Mouse (Mus musculus) cerebellum, adult (tissue): Measurements from ENCODE around the gene Drap1.
A peak's percentile ranks its signal among the peaks of the same experiment; 100 is the strongest.
"Not testable (repeated sequence)": the region's sequence is repeated elsewhere in the genome, so short reads cannot be mapped to it uniquely, and the experiment has no call there.

Experiments used
- ATAC-seq: cut with Nextera tagmentation; 2 replicates; pipeline ENCODE4 v1.9.2; 2017; ENCODE audit warnings: mild to moderate bottlenecking, moderate library complexity, mixed read lengths; ENCODE audit not compliant: insufficient number of reproducible peaks, low FRiP score, low TSS enrichment

Drap1 gene

DNA sequence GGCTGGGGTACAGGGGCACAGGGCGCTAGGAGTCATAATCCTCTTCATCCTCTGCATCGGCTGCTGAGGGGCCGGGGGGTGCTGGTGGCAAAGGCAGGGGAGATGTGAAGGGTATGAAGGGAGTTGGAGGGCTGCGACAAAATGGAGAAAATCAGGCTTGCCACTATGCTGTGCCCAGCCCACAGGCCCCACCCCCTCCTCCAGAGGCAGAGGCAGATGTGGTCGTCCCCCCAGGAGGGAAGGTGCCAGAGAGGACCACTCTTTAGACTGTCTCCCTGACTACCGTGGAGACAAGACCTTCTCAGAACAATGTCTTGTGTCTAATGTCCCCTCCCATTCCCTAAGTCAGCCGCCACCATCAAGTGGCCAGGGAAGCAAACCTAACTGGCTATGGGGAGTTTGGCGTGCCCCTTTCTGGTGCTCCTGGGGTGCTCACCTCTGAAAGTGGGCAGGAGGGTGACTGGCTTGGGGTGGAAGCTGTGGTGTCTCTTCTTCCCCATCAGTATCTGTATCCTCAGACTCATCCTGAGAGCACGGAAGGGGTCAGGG is 1.8 kb downstream of the Drap1 start:
- no peak for ATAC-seq

DNA sequence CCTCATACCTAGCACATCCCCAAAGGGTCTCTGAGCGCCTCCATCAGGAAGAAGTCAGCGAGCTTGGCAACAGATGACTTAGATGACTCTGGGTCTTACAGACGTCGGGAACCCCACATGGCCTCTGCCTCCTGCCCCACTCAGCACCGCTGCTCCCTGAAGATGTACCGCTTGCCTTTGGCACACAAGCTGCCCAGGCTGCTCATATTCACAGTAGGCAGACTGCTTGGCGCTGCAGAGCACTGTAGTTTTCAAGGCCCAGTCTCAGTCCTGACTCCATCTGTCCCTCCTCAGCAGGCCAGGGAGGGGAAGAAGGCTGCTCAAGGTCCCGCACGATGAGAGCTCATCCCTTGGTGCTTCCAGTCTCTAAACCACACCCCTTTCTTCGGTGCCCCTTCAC is 2.5 kb downstream of the Drap1 start:
- ATAC-seq: no peak

DNA sequence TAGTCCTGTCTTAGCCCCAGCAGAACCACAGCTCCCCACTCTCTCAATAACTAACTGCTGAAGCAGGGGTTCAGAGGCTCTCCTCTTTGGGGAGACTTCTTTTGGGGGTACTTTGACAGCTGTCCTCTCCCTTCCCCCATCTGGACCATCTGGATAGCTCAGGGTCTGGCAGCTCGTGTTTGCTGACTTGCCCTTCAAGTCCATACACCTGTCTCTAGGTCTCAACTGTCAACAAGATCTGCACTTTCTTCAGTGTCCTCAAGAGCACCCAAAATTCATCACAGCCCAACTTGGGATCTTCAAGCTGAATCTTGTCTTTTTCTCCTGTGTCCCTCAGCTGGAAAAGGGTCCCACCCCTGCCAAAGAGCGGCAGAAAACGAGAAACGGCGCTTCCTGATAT is 3.0 kb downstream of the Drap1 start:
- no peak for ATAC-seq

DNA sequence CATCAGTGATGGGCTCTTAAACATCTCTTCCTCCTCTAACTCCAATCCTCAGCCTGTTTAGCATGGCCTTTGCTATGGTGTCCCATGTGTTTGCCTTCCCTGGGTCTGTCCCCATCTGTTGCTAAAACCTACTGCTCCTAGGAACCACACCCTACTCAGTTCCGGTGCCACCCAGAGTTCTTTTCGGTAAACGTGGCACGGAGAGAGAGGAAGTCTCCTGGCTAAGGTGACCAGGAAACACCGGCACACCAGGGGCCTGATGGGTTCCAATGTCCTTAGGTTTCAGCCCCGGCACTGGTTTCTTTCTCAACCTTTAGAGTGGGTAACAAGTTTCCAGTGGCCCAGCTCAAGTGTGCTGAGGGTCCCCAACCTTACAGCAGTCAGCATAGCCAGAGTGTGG is 4.2 kb downstream of the Drap1 start:
- no peak for ATAC-seq

DNA sequence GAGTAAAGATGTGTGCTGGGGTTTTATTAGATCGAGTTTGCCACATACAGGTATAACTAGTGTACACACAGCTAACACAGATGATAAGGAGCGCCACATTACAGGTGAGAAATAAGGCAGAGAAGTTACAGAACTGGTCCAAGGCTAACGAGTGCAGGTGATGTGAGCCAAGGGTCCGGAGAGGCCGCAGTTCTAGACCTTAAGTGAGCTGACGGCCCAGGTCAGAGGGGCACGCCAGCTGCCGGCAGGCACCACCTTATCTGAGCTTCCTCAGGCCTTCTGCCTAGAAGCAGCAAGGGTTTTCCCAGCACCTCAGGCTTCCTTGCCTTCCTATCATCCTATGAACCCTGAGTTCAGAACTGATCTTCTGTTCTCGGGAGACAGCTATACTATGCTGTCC is 5.1 kb downstream of the Drap1 start:
- ATAC-seq: no peak

DNA sequence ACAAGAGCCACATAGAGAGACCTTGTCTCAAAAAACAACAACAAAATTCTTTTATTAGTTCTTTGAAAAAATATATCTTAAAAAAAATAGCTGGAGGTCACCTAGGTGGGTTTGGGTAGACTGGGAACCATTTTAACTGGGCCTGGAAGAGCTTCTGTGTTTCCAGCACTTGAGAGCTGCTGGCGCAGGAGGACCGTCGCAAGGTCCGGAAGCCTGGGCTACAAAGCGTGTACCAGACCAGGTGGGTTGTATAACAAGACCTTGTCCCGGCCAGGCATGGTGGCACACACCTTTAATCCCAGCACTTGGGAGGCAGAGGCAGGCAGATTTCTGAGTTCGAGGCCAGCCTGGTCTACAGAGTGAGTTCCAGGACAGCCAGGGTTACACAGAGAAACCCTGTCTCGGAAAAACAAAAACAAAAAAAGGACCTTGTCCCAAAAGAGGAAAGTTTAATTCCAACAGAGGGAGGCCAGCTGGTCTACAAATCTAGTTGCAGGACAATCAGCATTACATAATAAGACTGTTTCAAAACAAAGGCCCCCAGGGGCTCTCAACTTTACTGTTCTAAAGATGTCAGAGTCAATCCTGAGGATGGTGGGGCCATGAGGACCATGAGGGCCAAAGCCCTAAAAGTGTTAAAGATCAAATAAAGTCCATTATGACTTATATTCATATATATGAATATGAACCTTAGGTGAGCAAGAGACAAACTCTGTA is 5.9 kb downstream of the Drap1 start:
- ATAC-seq: no peak

DNA sequence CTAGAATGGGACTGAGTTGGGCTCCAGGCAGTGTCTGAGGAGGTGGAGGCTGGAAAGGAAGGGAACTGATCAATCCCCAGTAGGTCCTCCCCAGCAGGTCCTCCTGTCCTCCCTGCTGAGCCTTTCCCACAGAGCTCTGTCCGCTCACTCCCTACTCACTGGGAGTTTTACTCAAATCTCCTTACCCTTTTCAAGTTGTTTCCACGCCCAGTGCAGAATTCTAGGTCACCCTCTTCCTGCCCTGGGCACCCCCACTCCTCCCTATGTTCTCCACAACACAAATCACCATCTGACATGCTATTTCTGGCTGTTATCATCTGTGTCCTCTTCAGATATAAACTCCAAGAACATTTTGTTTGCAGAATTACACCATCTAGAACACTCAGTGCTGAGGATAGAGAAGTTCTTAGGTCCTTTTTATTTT is 10.2 kb downstream of the Drap1 start:
- ATAC-seq: no peak

DNA sequence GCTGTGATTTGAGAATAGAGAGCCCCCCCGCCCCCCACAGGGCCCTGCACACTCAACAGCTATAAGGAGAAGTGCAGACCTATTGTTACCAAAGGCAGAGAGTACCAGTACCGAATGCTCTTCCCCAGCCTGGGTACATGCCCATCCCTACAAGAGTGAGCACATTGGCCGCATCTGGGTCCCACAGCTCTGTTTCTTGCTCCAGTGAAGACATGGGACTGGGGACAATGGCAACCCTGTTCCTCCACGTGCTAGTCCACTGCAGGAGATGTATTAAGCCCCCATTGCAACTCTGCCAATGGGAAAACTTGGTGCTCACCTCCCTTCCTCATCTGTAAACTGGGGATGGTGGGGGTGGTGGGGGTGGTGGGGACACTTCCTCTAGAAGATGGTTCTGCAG is 10.9 kb downstream of the Drap1 start:
- ATAC-seq: no peak

DNA sequence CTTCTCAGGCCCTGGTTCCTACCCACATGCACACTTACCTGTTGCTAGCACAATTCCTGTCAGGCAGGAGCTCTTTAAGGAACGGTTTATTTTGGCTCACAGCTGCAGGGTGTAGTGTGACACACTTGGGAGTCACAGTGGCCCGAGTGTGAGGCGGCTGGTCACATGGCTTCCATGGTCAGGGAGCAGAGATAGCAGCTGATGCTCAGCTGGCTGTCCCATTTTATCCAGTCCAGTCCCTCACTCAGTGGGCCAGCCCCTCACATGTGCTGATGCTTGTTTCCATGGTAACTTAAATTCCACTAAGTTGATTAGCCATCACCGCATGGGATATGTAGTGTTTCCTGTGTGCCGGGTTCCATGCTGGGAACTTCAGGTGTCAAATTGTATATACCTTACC is 12.8 kb downstream of the Drap1 start:
- ATAC-seq: no peak

DNA sequence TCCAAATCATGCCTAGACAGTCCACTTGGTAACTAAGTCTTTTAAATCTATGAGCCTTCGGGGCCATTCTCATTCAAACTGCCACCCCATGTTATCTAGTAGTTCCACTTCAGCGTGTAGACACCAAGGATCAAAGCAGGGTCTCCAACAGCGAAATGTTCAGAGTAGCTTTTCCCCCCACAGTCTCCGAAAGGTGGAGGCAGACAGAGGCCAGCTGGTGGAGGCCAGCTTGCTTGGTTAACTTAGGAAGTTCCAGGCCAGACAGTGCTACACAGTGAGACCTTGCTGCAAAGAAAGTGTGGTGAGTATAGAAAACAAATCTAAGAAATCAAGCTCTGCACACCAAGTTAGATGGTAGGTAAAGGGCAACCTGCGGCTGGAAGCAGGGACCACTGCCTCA is 14.1 kb downstream of the Drap1 start:
- no peak for ATAC-seq

DNA sequence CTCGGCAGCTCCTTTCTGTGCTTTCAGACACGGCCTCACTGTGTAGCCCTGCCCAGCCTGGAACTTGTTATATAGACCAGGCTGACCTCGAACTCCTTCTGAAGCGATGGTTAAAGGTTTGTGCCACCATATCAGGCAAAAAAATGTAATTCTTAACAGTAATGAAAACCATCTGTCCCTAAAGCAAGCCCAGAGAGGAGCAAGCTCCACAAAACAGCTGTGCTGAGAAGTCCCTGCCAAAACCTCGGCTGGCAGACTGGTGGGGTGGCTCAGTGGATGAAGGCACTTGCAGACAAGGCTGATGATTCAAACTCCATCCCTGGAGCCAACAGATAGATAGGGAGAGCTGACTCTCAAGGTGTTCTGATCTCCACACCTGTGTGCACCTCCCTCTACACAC is 15.7 kb downstream of the Drap1 start:
- ATAC-seq: no peak

DNA sequence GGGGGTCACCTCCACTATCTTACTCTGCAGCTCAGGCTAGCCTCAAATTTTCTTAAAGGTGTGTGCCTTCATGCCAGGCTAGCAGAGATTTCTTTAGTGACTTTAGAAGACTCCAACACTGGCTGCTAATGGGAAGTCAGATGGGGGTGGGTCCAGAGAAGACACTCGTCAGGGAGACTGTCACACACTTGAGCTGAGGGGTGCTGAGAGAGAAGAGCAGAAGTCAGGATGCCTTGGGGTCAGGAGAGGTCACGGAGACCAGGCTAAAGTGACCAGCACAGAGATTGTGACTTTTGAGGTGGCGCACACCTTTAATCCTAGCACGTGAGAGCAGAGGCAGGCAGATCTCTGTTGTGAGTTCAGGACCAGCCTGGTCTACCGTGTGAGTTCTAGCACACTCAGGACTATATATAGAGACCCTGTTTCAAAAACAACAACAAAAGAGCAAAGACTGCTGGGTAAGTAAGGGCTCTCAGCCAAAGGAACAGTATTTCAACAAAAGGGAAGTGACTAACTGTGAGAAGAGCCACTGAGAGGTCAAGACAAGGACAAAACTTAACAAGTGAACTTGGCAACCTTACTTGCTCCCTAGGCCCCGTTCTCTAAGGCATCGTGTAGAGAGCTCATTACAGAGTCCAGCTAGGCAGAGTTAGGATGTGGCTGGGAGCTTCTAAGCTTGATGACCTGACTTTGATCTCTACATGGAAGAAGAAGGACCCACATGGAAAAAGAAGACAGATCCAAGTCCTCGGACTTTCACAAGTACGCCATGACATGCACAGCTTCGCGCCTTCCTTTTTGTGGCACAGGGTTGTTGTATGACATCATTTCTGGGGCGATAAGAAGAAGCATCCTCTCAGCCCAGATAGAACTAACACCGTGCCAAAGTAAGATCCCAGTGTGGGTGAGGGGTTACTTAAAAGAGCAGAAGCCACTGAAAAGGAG is 16.4 kb downstream of the Drap1 start:
- ATAC-seq: no peak

DNA sequence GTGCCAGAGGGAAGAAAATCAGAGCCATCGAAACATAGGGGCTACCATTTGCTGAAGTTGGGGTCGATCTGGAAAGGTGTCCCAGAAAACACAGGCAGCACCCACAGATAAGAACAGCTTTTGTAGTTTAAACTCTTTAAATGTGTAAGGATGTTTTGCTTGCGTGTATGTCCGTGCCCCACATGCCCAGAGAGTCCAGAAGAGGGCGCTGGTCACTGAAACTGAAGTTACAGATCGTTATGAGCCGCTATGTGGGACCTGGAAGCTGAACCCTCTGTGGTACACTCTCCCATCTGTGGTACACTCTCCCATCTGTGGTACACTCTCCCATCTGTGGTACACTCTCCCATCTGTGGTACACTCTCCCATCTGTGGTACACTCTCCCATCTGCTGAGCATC is 17.6 kb downstream of the Drap1 start:
- ATAC-seq: peak; percentile 87; the same call in 1 of the 2 replicates

DNA sequence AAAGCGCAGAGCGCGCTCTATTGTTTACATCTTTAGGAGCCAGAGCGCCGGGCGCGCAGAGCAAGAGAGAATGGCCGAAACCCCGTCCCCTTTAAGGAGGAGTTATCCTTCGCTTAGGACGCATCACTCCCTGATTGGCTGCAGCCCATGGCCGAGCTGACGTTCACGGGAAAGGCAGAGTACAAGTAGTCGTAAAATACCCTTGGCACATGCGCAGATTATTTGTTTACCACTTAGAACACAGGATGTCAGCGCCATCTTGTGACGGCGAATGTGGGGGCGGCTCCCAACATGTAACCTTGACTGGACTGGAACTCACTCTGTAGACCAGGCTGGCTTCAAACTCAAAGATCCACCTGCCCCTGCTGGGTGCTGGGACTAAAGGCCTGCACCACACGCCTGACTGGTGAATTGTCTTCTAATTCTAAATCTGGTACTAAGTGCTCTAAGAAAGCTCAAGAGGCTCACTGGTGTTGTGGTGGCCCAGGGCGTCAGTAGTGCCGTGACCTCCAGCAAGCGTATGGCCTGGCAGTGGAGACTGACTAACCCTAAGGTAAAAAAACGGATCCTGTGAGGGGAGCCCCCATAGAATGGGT is 18.1 kb downstream of the Drap1 start:
- ATAC-seq: not testable (repeated sequence)

DNA sequence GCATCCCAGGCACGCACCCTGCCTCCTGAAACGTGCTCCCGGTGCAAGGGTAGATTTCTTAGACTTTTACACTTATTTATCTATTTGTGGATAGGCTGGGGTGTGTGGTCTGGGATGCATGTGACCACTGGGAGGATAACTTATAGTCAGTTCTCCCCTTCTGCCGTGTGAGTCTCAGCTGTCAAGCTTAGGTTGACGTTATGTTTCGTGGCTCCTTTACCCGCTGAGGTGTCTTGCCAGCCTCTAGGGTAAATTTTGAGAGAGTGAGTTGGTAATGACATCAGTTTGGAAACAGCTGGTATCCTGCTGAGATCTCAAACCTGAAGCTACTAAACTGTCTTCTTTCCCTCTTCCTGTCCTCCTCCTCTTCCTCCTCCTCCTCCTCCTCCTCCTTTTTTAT is 18.9 kb downstream of the Drap1 start:
- no peak for ATAC-seq

DNA sequence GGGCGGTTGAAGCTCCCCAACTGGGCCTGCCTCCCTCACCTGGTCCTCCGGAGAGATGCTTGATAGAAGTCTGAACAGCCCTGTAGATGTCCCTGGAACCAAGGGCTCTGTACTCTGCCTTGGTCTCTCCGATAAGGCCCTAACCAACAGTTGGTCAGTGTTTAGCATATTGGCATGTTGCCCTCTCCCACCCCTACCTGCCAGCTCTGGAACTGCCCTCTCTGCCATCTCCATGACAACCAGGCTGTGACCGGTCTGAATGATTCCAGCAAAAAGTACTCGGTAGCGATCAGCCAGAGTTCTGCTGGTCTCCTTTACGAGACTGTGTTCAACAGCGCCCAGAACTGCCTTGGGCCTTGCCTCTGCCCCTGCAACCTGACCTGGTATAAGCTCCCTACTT is 22.5 kb downstream of the Drap1 start, which contains the start of gene Tsga10ip:
Gene Tsga10ip (minus strand): TSS at position 234 of the 400 bp plus-strand sequence.
- ATAC-seq: no peak

DNA sequence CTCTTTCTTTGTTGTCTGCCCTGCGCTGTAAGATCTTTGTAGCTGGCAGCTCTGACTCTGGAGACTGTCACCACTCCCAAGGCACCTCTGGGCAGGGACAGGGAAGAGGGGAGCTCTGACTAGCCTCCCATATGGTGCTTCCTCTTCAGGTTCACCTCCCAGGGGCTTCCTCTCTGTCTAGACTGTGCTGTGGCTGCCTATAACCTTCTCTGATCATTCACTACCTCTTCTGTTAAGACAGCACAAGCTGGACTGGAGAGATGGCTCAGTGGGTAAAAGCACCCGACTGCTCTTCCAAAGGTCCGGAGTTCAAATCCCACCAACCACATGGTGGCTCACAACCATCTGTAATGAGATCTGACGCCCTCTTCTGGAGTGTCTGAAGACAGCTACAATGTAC is 23.7 kb downstream of the Drap1 start:
- ATAC-seq: not testable (repeated sequence)

DNA sequence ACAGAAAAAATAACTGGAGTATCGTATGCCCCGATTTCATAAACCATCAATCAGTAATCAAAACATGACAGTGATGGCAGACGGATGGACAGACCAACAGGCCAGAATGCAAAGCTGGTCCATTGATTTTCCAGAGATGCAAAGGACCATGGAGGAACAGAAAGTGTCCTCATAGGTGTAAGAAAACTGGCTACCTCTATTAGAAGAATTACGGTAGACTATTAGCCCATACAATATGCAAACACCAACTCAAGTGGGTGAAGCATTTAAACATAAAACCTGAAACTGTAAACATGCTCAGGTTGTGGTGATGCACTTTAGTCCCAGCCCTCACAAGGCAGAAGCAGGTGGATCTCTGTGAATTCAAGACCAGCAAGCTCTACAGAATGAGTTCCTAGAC is 29.4 kb downstream of the Drap1 start:
- no peak for ATAC-seq

DNA sequence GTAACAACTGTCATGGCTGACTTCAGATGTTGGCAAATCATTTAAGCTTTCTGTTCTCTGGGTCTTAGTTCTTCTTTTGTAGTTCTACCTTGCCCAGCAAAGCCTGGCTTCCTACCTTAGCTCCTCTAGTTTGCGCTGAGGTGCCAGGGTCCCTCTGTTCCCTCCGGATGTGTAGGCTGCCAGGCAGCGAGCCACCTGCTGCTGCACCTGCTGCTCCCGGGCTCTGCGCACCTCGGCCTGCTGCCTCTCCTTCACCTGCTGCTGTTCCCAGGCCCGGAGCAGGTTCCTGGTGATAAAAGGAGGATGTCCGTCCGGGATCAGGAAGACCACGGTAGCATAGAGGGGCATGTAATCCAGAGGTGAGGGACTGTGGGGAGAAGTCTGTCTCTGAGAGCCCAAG is 30.6 kb downstream of the Drap1 start:
- ATAC-seq: no peak

DNA sequence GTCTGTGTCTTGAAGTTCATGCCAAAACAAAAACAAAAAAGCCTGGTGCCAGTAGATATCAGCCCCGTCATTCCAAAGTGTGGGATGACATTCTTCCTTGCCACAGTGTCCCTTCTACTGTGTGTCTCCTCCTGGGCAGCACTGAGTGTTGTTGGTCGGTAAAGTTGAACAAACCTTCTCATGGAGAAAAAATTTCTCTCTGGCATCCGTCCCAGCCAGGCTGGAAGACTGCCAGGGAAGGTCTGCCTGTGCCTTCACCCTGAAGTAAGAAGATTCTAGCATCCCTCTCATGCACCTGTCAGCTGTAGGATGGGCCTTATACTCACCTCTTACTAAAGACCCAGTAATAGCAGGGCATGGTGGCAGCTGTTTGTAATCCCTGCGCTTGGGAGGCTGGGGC is 31.9 kb downstream of the Drap1 start:
- ATAC-seq: no peak

DNA sequence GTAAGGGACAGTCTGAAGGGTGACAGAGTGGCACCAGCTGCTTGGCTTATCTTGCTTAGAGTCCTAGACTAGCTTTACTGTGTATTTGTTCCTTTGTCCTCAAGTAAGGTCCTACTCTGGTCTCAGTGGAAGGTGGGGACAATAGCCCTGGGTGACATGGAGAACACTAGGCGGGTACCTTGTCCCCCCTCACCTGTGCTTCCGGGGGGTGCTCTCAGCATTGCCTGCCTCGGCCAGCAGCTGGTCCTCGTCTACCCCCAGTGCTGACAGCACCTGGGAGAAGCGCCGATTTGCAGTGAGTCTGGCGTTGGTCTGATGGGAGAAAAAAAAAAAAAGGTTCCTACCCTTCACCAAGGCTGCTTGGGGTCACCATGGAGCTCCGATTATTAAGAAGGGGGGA is 34.4 kb downstream of the Drap1 start:
- ATAC-seq: no peak
